Mouse (Mus musculus) heart, adult 2 months (tissue): ENCODE data around the gene Fam189a1.
A peak's percentile ranks its signal among the peaks of the same experiment; 100 is the strongest.

Experiments used
- CTCF ChIP-seq: fragments of 200-600 bp; IDR thresholded peaks from 2 replicates; pipeline ENCODE4 v1.8.1; 2022; ENCODE audit warnings: antibody characterized with exemption, mild to moderate bottlenecking, moderate library complexity
- POLR2A ChIP-seq: fragments of 200-500 bp; IDR thresholded peaks from 2 replicates; pipeline ENCODE4 v1.6.1; 2011; ENCODE audit warnings: mild to moderate bottlenecking, low read depth, low read length, control low read depth; ENCODE audit not compliant: insufficient read depth

GRCm38 (mm10) chr7:65073555-65073954 lies 82.8 kb downstream of the Fam189a1 start:
- TF ChIP-seq CTCF (peak; percentile 72), POLR2A (no peak)
